Mouse (Mus musculus): ENCODE measurements around the gene Aspscr1.
"Not testable (repeated sequence)": the region's sequence is repeated elsewhere in the genome, so short reads cannot be mapped to it uniquely, and the experiment has no call there.

Gene Aspscr1

DNA sequence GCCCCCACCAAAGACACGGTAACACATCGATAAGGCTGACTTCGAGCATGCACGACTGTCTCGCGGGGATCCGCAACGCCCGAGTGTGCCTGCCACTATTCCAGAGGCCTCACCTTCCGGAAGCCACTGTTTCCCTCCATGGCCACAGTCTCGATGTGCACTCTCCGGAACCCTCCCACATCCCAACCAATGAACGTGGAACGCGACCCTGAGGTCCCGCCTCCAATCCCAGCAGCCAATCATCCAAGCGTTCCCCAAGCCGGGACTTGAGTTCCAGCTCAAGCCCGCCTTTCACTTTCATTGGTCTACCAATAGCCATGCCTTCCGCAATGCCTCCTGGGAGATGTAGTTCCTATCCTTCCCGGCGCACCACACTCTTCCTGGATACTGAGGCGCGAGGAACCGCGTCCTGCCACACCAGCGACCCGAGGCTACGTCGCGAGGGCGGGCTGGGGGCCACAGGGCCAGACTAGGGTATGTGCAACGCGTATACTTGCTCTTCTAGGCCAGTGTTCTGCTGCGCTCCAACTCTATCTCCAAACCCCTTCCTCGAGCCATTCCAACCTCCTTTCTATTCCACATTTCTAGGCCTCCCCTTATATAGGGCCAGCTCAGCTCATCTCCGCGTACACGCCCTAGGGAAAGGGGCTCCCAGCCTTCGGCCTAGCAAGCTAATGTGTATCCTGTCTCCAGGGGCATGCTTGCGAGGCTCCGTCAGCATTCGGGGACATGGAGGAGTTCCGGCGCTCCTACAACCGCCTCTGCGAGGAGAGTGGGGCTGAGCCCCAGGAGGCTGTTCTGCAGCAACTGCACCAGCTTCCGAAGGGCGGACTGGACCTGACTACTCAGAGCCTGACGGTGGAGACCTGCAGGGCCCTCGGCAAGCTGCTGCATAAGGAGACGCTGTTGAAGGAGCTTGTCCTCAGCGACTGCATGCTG is 41.1 kb downstream of the Aspscr1 start, which contains the start of the genes Cenpx and Lrrc45:
Gene Cenpx (minus strand): TSS at position 159 of the 939 bp plus-strand sequence.
Gene Lrrc45 (plus strand): TSS at position 346 of the 939 bp plus-strand sequence.
- in situ Hi-C loops (cut with MboI): no loop called here

DNA sequence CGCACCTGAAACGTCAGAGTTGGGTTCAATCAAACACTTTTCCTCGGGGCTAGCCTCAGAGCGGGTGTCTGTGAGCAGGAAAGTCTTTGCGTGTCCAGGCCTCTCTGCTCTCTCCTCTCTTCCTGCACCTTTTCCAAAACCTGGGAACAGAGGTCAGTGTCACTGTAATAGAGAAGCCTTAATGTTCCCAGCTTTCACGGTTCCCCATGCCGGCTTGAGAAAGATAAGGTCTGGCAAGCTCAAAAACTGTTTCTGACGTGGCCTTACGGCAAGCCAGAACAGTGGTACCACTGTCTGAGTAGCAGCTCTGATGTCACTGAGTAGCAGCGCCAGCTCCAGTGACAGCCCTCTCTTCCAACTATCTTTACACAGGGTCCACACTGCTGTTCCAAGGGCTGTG is 41.8 kb downstream of the Aspscr1 start:
- in situ Hi-C loops (cut with MboI): no loop called here

DNA sequence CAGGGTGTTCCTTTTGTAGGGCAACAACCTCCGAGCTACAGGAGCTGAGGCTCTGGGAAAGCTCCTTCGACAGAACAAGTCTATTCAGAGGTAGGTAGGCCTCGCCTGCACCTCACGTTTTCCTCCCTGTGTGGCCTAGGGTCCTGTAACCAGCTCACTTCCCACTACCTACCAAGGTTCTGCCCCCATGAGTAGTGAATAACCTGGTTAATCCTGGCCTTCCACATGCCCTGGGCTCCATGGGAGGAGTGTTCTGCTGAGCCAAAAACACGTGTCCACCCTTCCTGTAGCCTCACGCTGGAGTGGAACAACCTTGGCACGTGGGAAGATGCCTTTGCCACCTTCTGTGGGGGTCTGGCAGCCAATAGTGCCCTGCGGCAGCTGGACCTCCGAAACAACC is 42.4 kb downstream of the Aspscr1 start:
- in situ Hi-C loops (cut with MboI): no loop called here

DNA sequence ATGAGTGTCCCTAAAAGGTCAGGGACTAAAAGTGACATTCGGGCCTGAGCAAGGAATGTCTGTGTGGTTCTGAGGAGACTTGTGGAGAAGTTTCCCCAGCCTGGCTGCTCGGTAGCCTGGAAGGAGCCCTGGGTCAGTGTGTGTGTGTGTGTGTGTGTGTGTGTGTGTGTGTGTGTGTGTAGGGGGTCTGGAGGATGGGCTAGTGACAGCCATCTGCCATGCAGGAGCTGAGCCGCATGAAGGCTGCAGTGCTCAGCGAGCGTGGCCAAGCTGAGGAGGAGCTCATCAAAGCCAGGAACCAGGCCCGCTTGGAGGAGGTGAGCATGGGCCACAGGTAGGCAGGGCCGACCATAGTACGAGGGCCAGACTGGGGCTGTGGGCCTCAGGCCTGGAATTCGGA is 46.5 kb downstream of the Aspscr1 start:
- in situ Hi-C loops (cut with MboI): no loop called here

DNA sequence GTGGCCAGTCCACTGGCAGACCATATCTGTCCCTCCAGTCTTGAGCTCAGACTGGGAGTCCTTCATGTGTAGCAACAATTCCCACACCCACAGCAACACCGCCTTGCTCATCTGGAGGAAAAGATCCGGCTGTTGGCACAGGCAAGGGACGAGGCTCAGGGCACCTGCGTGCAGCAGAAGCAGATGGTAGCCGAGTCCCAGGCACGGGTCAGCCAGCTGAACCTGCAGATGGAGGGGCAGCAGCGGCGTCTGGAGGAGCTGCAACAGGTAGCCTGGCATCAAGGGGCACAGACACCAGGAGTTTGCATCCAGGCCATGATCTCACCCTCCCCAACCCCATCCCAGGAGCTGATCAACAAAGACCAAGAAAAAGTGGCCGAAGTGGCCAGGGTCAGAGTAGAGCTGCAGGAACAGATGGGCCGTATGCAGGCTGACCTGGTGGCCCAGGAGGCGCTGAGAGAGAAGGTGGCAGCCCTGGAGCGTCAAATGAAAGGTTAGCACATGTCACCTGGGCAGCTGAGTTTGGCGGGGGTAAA is 47.1 kb downstream of the Aspscr1 start:
- in situ Hi-C loops (cut with MboI): no loop called here

DNA sequence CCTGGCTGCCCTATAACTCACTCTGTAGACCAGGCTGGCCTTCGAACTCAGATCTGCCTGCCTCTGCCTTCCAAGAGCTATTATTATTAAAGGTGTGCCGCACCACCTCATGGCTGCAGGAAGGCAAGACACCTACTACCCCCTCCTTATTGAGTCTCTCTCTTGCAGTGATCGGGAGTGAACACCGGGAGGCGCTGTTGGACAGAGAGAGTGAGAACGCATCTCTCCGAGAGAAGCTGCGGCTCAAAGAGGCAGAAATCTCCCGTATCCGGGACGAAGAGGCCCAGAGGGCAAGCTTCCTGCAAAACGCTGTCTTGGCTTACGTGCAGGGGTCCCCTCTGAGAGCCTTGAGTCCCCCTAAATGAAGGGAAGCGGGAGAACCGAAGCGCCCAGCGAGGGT is 47.7 kb downstream of the Aspscr1 start:
- in situ Hi-C loops (cut with MboI): no loop called here

DNA sequence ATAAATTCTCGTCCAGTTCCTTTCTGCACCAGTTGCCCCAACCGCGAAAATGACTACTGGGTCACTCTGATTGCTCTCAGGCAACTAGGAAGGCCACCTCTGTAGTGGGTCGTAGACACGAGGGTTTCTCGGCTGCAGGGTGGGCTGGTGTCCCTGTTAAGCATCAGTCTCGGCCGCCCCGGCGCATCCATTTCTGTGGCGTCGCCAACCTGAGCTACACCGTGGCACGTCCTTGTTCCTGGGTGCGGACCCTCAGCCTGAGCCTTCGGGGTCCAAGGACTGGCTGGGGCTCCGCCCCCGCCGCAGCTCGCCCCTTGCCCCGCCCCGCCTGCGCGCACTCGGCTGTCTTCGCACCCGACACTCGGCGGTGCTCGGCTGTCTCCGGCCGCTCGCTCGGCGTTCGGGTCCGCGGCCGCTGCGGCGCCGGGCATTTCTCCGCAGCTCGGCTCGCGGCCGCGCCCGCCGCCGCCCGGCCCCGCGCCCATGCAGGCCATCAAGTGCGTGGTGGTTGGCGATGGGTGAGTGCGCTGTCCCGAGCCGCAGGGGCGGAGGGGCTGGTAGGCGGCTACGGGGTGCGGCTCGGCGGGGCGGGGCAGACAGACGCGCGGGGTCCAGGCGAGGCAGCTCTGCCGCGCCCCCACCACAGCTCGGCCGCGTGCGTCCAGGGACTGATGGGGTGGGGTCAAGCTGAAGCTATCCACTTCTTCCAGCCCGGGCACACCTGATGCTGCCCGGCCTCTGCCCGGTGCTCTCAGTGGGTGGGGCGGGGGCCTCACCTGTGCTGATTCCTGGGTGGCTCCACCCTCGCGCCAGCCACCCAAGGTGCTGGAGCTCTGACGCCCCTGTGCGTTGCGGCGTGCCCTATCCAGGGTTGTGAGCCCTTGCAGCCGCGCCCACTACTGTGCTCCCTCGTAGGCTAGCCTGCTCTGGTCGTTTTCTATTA is 48.6 kb downstream of the Aspscr1 start, which contains the start of gene Rac3:
Gene Rac3 (plus strand): TSS at position 347 of the 943 bp plus-strand sequence.
- in situ Hi-C loops (cut with MboI): no loop called here

DNA sequence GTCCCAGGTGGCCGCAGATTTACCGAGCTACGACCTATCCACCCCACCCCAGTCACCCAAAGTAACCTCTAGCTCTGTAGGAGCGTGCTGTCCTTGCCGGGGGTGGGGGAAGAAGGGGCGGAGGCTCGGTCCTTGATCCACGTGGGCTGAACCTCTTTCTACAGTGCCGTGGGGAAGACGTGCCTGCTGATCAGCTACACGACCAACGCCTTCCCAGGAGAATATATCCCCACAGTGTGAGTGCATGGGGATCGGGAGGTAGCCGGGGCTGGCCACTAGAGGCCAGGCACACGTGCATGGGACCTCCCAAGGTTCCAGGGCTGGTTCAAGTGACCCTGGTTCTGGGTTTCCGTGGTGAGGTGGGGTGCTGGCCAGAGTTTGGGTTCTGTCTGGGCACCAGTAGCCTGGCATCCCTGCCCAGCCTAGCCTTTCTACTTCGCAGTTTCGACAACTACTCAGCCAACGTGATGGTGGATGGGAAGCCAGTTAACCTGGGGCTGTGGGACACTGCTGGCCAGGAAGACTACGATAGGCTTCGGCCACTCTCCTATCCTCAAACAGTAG is 49.4 kb downstream of the Aspscr1 start:
- in situ Hi-C loops (cut with MboI): no loop called here

DNA sequence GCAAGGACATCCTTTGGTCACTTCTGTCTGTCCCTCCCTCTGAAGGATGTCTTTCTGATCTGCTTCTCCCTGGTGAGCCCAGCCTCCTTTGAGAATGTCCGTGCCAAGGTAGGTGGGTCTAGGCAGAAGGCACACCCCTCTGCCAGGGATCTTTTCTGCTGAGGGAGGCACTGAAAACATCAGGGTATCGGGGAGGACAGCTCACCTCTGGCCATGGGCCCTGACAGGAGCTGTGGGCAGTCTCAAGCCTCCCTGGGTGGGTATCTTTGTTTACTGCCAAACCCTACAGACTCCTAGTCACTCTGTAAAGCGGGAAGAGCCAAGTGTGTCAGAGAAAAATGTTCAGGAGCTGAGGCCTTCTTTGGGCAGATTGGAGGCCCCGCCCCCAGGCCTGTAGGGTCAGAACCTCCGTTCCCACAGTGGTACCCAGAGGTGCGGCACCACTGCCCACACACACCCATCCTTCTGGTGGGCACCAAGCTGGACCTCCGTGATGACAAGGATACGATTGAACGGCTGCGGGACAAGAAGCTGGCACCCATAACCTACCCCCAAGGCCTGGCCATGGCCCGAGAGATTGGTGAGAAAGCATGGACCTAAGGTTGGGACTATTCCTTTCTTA is 50.1 kb downstream of the Aspscr1 start:
- in situ Hi-C loops (cut with MboI): no loop called here

DNA sequence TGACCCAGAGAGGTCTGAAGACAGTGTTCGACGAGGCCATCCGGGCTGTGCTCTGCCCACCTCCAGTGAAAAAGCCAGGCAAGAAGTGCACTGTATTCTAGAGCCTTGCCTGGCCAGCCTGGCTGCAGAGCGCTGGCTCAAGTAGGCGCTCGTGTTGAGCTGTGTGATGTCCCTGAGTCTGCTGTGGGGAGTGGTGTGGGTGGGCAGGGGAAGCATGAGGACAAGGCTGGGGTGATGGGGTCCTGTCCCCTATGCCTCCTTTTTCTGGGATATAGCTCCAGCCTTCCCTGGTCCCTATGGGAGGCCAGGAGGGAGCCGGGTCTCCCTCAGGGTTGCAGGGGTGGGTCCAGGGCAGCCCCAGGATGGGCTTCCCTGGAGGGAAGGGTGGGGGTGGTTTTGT is 50.7 kb downstream of the Aspscr1 start:
- in situ Hi-C loops (cut with MboI): no loop called here

DNA sequence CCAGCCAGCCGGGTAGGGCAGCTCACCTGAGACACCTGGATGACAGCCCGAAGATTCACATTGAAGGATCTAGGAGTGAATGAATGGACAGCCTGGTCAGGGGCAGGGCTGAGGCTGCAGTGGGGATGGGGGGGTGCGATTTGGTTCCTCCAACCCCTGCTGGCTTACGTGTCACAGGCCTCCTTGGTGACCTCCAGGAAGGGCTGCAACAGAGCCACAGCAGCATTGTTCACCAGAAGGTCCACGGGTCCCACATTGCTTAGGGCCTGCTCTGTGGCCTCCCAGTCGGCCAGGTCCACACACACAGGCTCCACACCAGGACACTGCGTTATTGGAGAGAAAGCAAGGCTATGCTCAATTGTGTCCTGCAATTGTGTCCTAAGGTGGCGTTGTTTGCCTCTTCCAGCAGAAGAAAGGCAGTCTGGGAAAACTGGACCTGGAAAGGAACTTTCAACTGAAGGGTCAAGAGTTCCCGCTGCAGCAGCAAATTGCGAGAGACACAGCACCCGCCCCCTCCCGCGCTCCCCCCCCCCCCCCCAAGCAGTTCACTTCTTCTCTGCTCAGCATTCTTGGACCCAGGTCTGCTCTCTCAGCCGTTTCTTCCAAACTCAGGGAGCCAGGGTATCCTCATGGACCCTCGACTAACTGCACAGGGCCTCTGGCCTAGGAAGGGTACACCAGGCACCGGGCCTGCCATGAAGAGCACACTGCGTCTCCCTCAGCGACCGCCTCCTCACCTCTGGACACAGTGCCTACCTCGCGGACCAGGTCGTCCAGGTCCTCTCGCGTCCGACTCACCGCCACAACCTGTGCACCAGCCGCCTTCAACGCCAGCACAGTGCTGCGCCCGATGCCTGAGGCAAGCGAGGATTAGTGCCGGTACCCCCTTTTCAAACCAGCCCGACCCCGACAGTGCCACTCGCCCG is 53.7 kb downstream of the Aspscr1 start:
- in situ Hi-C loops (cut with MboI): no loop called here

DNA sequence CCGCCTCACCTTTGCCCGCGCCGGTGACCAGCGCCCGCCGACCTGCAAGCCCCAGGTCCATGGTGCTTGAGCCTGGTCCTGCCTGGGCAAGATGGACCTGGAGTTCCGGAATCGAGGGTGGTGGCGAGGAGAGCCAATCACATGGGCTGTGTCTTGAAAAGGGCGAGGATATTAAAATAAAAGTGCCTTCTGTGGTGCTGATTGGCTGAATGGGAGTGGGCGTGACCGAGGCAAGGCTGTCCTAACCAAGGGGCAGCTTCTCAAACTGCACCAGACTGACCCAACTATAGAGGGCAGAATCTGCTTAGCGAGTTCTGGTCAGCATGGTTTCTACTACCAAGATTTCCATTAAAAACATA is 54.4 kb downstream of the Aspscr1 start, which contains the start of gene Dcxr:
Gene Dcxr (minus strand): TSS at position 113 of the 359 bp plus-strand sequence.
- in situ Hi-C loops (cut with MboI): no loop called here

DNA sequence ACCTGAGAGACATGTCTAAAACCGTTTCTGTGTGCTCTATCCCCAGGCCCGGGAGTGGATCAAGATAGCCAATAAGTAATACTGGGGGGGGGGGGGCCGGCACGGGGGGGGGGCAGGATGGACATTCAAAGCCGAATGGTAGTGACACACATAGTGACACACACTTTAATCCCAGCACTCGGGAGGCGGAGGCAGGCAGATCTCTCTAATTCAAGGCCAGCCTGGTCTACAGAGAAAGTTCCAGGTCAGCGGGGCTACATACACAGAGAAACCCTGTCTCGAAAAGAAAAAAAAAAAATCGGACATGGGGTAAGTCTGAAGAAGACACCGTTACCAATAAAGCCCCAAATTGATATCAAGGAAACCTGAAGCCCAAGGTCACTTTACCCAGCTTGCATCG is 54.8 kb downstream of the Aspscr1 start:
- in situ Hi-C loops (cut with MboI): no loop called here

DNA sequence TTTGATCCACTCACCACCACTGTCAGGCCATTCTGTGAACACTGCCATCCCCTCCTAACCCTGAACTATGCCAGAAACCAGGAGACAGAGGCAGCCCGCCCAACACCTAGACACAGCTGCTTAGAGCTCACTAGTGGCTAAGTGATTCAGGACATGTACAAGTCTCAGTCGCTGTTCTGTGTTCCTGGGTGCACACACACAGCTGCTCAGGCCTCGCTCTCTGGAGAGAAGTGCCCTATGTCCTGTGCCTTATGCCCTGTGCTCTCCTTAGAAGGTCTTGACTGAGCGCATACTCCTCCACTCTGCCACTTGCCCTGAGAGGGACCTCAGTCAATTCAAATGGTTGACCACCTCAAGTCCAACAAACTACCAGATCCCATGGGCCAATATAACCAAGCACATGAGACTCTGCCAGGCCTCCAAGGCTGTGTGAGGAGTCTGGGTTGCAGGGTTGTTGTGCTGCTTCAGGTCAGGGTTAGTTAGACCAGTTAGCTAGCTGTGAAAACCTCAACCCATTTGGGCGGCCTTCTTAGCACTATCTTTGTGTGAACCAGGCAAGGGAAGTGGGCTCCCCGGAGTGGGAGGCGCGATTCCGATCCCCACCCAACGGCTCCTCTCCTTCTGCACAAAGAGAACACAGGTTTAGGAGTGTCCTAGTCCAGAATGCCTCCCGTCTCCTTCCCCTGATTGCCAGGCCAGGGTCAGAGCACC is 55.9 kb downstream of the Aspscr1 start:
- in situ Hi-C loops (cut with MboI): no loop called here

DNA sequence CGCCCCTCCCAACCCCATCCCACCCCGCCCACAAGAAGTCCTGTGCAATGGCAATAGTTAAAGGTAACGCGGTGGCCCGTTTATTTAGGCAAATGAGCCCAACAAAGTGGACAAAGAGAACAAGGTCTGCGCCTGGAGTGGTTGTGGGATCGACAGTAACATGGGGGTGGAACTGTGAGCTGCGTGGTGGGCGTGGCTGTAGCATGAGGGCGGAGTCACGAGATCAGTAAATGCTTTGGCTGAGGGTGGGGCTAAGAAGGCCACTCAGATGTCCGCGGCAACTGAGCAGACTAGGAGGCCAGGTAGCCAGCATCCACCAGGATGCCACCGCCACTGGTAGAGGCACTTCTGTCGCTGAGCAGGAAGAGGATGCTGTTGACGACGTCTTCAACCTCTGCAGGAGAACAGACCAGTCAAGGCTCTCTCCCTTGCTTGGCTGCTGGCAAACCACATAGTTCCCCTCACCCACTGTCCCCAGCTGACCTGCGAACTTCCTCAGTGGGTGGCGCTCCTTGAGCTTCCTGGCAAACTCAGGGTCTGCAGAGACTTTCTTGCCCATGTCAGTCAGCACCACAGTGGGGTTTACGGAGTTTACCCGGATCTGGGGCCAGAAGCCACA is 56.8 kb downstream of the Aspscr1 start:
- in situ Hi-C loops (cut with MboI): not testable (repeated sequence)

DNA sequence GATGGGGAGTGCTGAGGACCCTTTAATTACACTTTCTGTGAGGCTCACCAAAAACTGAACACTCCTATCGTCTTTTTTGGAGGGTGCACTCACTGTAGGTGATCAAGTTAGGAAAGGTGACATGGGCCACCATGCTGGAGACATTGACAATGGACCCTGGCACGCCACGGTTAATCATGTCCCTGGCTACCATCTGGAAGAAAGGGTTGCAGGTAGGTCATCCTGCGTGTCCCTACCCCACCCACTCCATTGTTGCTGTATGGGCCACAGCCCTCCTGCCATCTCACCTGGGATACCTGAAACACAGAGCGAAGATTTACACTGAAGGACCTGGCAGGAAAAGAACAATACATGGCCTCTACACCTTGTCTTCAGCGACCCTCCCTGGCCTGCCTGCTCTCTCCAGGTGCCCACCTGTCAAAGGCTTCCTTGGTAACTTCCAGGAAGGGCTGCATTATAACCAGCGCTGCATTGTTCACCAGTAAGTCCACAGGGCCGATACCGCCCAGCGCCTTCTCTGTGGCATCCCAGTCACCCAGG is 57.6 kb downstream of the Aspscr1 start:
- in situ Hi-C loops (cut with MboI): no loop called here

DNA sequence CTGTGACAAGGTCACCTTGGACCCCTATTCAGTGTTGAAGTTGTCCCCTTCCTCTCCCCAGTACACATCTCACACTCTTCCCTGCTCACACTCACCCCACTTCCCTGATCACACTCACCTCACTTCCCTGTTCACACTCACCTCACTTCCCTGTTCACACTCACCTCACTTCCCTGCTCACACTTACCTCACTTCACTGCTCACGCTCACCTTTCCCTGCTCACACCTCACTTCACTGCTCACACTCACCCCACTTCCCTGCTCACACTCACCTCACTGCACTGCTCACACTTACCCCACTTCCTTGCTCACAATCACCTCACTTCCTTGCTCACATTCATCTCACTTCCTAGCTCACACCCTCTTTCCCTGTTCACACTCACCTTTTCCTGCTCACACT is 58.6 kb downstream of the Aspscr1 start:
- in situ Hi-C loops (cut with MboI): no loop called here

DNA sequence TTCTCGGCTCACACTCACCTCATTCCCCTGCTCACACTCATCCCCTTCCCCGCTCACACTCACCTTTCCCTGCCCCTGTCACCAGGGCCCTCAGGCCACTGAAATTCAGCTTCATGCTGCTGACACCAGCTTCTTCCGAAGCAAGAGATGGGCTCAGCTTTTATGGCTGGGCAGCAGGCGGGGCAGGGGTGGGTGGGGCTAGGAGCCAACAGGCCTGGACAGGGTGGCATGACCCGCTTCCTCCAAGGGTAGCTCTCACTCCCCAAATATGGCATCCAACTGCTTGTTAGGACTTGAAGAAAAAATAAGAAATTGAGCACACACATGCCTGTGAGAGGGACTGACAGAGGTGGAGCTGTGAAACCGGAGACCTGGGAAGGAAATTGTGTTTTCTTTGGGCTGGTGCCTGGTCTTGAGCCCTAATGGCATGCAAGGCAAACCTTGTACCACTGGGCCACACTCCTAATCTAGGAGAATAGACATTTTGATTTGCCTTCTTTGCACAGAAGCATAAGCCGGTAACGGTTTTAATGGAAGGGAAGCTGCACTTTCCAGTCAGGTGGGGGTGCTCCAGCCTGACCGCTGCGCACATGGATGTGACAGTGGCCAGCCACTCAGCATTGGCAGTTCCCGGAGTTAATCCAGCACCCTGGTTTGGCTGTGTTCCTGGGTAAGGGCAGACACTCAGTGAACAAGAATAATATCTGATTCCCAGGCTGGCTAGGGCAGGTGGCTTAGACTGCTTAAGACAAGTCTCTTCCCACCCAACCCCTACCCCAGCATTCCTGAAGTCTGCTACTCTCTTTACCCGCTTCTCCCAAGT is 59.3 kb downstream of the Aspscr1 start, which contains the start of gene Cbr2:
Gene Cbr2 (minus strand): TSS at position 257 of the 823 bp plus-strand sequence.
- in situ Hi-C loops (cut with MboI): no loop called here

Data from mature B cell (primary cell).